Mouse (Mus musculus): ENCODE results near the gene Casz1.

Casz1 gene

DNA sequence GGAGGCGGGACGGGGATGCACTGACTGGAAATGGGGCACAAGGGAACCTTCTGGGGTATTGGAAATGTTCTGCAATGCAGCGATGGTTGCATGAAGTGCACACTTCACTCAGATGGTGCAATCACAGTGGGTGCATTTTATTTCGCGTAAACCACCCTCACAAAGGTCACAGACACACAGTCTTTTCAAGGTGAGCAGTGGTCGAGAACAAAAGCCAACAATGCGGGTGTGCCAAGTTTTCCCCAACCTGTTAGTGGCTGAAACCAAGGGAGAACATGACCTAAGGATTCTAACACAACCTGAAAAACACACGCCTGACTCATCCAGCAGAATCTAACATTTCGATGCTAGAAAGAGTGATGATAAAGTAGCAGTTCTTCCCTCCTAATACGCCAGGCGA is 174.7 kb downstream of the Casz1 start:
- DNase-seq, result no peak

DNA sequence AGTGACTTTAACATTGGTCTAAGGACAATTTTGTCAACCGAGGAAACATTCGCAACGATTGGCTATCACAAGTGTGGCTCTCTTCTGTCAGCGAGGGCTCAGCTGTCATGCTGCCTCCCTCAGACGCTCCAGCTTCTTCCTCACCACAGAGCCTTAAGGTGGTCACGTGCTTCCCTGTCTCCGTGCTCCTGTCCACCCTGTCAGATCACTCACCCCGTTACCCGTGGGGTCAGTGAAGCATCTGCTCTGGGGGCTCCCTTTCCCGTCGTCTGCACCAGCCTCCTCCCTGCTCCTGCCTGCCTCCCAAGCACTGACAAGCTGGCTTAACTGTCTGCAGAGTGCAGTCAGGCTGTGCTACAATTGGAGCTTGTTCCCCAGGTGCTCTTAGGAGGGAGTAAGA is 175.6 kb downstream of the Casz1 start:
- no peak for DNase-seq

DNA sequence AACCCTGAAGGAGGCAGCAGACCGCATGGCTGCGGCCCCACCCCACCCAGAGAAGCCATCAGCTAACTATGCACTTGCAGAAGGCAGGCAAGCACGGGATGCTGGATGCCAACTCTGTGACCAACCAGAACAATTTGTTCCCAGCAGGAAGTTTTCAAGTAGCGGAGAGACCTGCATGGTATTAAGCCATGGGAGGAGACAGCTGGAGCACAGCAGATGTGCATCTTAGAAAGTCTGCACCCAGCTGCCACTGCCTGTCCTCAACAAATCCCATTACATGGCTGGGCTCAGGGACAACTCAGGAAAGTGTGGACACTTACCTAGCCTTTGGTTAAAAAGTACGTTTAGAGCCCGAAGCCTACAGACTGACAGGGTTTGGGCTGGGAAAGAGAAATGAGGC is 178.0 kb downstream of the Casz1 start:
- DNase-seq, result no peak

DNA sequence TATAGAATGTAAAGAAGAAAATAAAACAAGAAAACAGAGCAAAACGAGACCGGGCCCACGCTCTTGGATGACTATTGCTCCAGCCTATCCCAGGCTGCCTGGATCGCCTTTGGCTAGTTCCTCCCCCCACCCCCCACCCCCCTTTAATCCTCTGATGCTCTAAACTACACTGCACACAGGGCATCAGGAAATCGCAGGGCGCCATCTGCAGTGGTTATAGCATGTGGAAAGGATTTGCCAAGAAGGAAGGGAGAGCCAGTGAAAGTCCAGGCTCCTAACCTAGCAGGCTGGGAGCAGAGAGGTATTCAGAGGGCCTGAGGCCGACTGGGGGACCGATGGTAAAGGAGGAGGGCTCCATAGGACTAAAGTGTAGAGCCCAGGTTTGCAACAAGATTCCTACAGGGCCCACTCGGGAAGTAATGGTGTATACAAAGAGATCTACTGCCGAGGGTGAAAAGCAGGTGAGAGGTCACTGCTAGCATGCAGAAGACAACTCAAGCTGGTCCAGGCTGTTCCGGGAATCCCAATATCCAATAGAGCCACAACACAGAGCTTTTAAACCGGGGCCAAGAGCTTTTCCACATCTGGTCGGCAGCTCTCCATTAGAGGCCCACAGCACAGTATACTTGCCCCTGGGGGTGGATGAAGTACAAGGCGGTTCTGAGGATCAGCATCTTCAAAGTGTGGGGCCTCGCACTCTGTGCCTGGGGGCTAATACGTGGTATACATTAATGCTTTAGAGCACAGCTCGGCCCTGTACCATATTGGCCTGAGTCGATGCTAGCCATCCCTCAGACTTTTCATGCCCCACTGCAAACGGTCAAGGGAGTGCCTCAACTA is 180.7 kb downstream of the Casz1 start:
- no peak for DNase-seq

DNA sequence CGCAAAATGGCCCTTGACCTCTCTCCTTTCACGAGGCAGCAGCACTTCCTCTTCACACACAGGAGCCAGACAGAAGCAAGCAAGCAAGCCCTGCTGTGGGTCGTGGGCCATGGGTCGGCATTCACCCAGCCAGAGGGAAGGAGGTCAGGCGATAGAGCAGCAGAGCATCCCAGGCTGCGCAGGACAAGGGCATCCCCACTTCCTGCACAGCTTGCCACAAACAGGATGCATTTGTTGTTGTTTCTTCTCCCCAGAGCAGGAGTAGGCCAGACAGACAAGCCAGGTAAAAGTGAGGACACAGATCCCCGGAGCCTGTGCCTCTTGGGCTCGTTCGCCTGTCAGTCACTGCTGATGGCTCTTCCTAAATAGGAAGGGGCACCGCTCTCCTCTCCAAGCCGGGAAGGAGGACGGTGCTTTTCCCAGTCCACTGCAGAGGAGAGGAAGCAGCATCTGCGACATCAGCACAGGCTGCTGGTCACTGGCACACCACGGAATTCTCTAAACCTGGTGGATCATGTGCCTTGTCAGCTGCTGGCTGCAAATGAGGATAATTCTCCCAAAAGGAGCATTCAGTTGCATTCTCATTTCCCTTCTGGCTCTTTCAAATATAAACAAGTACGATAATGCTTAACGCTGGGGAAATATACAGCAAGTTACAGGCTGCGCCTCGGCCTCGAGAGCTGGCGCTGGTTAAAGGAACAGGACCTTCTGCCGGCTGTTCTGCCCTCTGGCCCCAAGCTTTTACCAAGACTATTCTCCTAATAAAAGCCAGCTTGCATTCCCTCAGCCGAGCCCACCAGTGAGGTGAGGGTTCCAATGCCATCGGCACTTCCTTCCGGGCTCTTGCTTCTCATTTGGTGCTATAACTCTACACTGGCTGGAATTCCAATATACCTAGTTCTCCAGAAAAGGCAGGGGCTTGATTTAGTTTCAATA is 181.6 kb downstream of the Casz1 start:
- DNase-seq, result no peak

DNA sequence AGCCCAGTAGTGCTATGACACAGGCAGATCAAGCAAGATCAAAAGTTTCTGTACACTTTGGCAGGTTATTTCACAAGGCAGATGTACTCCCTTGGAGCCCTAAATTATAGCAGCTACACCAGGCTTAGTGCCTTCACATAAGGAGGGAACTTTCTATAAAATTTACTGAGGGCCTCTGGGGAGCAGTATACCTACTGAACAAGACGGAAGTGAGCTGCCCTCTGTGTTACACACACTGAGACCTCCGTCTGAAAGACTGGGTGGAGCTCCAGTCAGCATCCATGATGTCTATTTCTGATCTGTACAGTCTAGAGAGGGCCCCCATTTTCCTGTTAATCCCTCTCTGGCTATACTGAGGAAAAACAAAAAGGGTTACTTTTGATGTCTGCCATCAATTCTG is 185.8 kb downstream of the Casz1 start:
- DNase-seq, result no peak

DNA sequence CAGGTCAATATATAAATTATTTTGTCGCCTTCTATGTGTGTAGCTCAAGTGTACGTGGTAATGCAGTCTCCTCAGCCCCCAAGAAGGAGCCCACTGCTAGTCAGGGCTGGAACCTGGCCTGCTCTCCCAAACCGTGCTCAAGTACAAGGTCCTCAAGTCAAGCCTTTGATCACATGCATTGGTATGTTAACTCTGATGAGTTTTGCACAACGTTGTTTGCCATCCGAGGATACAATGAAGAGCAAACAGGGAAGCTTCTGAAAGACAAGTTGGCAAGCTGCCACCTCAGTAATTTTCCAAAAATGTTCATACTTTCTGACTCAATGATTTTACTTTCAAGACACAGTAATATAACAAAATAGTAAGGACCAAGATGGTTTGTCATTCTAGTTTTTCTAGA is 189.7 kb downstream of the Casz1 start:
- DNase-seq, result no peak

DNA sequence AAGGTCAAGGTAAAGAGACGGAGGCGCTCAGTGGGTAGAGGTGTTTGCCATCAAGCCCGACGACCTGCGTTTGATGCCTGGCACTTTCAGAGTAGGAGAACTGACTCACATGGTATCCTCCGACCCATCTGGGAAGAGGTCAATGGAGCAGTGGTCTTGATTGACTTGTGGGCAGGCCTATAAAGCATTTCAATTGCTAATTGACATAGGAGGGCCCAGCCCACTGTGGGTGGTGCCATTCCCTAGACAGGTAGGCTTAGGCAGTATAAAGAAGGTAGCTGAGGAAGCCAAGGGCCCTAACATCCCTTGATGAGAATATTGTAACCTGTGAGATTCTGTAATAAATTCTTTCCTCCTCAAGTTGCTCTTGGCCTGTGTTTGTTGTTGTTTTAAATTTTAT is 196.5 kb downstream of the Casz1 start:
- DNase-seq, result no peak

DNA sequence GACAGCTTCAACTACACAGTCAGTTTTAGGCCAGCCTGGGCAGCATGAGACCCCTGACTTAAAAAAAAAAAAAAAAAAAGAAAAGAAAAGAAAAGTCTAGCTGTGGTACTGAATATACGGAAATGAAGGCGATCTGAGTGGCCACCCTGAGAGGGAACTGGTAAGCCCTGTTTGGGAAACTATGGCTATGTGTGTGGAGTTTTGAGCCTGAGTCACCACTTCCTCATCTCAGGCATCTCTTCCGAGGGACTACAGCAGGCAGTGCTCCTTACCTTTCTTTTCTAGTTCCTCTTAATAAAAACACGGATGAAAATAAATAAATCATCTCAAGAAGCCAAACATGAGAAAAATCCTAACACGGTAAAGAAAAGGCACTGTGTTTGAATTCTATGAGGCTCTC is 197.3 kb downstream of the Casz1 start:
- DNase-seq, result no peak

DNA sequence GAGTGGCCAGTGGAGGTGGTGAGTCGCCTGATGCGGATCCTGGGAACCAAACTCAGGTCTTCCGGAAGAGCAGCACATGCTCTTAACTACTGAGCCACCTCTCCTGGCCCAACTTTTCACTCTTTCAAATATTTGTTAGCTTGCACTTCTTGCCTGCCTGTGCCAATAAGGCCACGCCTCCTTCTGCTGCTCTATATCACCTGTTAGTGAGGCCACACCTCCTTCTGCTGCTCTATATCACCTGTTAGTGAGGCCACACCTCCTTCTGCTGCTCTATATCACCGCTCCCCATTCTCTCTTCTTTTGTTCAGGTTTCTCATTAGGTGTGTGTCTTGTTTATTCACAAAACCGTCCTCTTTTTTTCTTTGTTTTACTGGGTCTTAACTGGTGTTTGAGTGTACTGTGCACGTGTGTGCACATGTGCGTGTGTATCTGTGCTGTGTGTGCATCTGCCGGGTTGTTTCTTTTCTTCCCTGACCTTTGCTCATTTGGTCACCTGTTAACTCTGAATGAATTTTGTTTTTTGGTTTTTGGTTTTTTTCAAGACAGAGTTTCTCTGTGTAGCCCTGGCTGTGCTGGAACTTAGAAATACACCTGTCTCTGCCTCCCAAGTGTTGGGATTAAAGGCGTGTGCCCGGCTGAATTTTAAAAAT is 198.3 kb downstream of the Casz1 start:
- DNase-seq, result no peak

Data from thymus, postnatal 36 days (tissue).